Mouse (Mus musculus): ENCODE data around the gene Casp8ap2.

DNA sequence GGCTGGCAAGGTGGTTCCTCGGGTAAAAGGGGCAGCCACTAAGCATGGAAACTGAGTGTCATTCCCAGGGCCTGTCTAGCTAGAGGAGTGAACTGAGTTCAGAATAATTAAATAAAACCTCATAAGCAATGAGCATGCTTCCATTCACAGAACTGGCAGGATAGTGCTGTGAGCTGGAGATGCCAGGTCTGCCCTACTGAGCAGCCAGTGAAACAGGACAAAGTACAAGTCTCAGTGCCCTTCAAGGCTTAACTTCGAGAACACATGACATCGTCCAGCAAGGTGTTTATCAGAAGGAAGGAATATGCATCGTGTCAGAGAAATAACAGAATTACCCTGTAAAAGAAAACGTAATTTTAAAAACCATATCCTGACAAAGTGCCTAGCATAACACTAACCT is 41.7 kb upstream of the Casp8ap2 start:
- TF ChIP-seq TCF12 (IDR thresholded peaks at IDR 0.05; ENCODE audit: low read depth, low read length) (no peak), TAL1 (IDR thresholded peaks at IDR 0.05; ENCODE audit: low read length) (no peak), CTCF (IDR thresholded peaks at IDR 0.05 in 2 of 3, conservative IDR thresholded peaks at IDR 0.05 in 1 of 3; ENCODE audit: control insufficient read depth in 1 of 3, insufficient read depth in 1 of 3, low read depth in 2 of 3, low read length in 3 of 3, poor library complexity in 1 of 3, severe bottlenecking in 1 of 3) (no peak), POLR2A (IDR thresholded peaks at IDR 0.05; ENCODE audit: control insufficient read depth in 1 of 2, insufficient read depth in 1 of 2, low read depth in 1 of 2, low read length in 2 of 2, poor library complexity in 1 of 2) (no peak), CHD2 (IDR thresholded peaks at IDR 0.05; ENCODE audit: low read length) (no peak), POLR2AphosphoS5 (IDR thresholded peaks at IDR 0.05; ENCODE audit: borderline replicate concordance, low read depth, low read length) (no peak), MAX (IDR thresholded peaks at IDR 0.05; ENCODE audit: low read length) (no peak), MAZ (IDR thresholded peaks at IDR 0.05; ENCODE audit: low read depth, low read length) (no peak)

Measured in MEL (cell line).